Mouse (Mus musculus): ENCODE measurements around the gene Kif26b. TPM values are rescaled to one million over a fixed set of nuclear protein-coding genes. Genes with fewer than 3 reads are reported as not detected.

The Kif26b gene
- polyA plus RNA-seq, 1 experiment: 15.6 TPM

DNA sequence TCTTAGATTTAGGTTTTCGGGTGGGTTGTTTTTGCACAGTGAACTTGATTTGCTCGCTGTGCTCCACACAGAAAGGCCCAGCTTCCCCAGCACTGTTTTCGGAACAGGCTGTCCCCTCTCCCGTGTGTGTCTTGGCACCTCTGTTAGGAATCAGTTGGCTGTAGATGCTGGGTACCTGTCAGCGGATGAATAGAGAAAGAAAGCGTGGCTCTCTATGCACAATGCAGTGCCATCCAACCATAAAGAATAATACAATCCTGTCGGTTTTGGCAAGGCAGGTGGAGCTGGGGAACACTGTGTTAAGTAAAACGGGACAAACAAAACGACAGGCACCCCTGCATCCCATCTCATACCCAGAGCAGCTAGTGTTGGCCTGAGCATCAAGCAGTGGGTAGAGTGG lies 220.9 kb downstream of the Kif26b start:
- Histone ChIP-seq H3K27me3 (ENCODE audit: control insufficient read depth, insufficient read depth, low read length) (no peaks in the 10 kb centered on the region), H3K4me1 (ENCODE audit: control insufficient read depth, insufficient read depth, low read length) (peaks cover 40% of the 10 kb centered on the region), H3K27ac (ENCODE audit: insufficient read depth, low read length) (peak overlapping the region; percentile 79), H3K4me3 (replicated peaks; ENCODE audit: insufficient read depth, low read depth, low read length) (no peak overlapping the region)
- 18% methylated on average over 9 of the region's 9 CpGs for WGBS
- DNase-seq: peak; percentile 64 to 80
- TF ChIP-seq POLR2A (IDR thresholded peaks at IDR 0.05; ENCODE audit: borderline replicate concordance, insufficient read depth, low read length): no peak
- TF ChIP-seq CTCF (IDR thresholded peaks at IDR 0.05; ENCODE audit: borderline replicate concordance, insufficient read depth, low read depth, low read length): no peak

- Histone ChIP-seq H3K27ac (ENCODE audit: insufficient read depth, low read length) (no peak overlapping the region), H3K4me3 (replicated peaks; ENCODE audit: insufficient read depth, low read depth, low read length) (no peak overlapping the region), H3K4me1 (ENCODE audit: control insufficient read depth, insufficient read depth, low read length) (peaks cover 8% of the 10 kb centered on the region), H3K27me3 (ENCODE audit: control insufficient read depth, insufficient read depth, low read length) (no peaks in the 10 kb centered on the region)
- DNase-seq: no peak
- TF ChIP-seq POLR2A (IDR thresholded peaks at IDR 0.05; ENCODE audit: borderline replicate concordance, insufficient read depth, low read length) (no peak), CTCF (IDR thresholded peaks at IDR 0.05; ENCODE audit: borderline replicate concordance, insufficient read depth, low read depth, low read length) (no peak)
- 74% methylated on average over 3 of the region's 3 CpGs for WGBS
Observed at GRCm38 (mm10) chr1:178758441-178758840, 229.5 kb downstream of the Kif26b start.

- TF ChIP-seq CTCF (IDR thresholded peaks at IDR 0.05; ENCODE audit: borderline replicate concordance, insufficient read depth, low read depth, low read length): no peak
- no peak for TF ChIP-seq POLR2A (IDR thresholded peaks at IDR 0.05; ENCODE audit: borderline replicate concordance, insufficient read depth, low read length)
- Histone ChIP-seq H3K4me3 (replicated peaks; ENCODE audit: insufficient read depth, low read depth, low read length) (no peak overlapping the region), H3K4me1 (ENCODE audit: control insufficient read depth, insufficient read depth, low read length) (no peaks in the 10 kb centered on the region), H3K27ac (ENCODE audit: insufficient read depth, low read length) (no peak overlapping the region), H3K27me3 (ENCODE audit: control insufficient read depth, insufficient read depth, low read length) (no peaks in the 10 kb centered on the region)
- DNase-seq: no peak
- 86% methylated on average over 3 of the region's 3 CpGs for WGBS
Observed at GRCm38 (mm10) chr1:178762125-178762741, 233.3 kb downstream of the Kif26b start.

DNA sequence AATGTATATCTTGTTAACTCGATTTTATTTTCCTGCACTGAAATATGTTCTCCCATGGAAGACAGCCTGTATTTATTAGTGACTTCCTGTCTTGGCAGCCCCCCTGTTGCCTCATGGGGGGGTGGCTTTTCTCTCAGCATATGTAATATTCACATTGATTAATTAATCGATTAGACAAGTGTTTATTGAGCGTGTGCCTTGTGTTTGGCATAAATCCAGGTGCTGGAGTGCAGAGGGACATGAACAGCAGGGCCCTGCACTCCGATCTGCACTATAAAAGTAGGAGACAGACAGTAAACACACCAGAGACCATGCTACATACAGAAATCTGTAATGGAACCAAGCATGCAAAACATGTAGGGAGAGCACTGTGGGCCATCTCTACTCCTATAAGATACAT lies 236.0 kb downstream of the Kif26b start:
- no peak overlapping the region for H3K4me3 ChIP-seq (replicated peaks; ENCODE audit: insufficient read depth, low read depth, low read length)
- H3K27ac ChIP-seq (ENCODE audit: insufficient read depth, low read length): no peak overlapping the region
- DNase-seq: no peak
- H3K27me3 ChIP-seq (ENCODE audit: control insufficient read depth, insufficient read depth, low read length): no peaks in the 10 kb centered on the region
- TF ChIP-seq CTCF (IDR thresholded peaks at IDR 0.05; ENCODE audit: borderline replicate concordance, insufficient read depth, low read depth, low read length): no peak
- no peak for TF ChIP-seq POLR2A (IDR thresholded peaks at IDR 0.05; ENCODE audit: borderline replicate concordance, insufficient read depth, low read length)
- 47% methylated on average over 4 of the region's 4 CpGs for WGBS
- no peaks in the 10 kb centered on the region for H3K4me1 ChIP-seq (ENCODE audit: control insufficient read depth, insufficient read depth, low read length)

GRCm38 (mm10) chr1:178765650-178766049 lies 236.7 kb downstream of the Kif26b start:
- no peaks in the 10 kb centered on the region for H3K27me3 ChIP-seq (ENCODE audit: control insufficient read depth, insufficient read depth, low read length)
- H3K4me1 ChIP-seq (ENCODE audit: control insufficient read depth, insufficient read depth, low read length): peaks cover 4% of the 10 kb centered on the region; the same call in 1 of the 2 replicates
- no peak for DNase-seq
- TF ChIP-seq CTCF (IDR thresholded peaks at IDR 0.05; ENCODE audit: borderline replicate concordance, insufficient read depth, low read depth, low read length) (no peak), POLR2A (IDR thresholded peaks at IDR 0.05; ENCODE audit: borderline replicate concordance, insufficient read depth, low read length) (no peak)
- H3K4me3 ChIP-seq (replicated peaks; ENCODE audit: insufficient read depth, low read depth, low read length): no peak overlapping the region
- WGBS: 77% methylated on average over 2 of the region's 2 CpGs
- no peak overlapping the region for H3K27ac ChIP-seq (ENCODE audit: insufficient read depth, low read length)

DNA sequence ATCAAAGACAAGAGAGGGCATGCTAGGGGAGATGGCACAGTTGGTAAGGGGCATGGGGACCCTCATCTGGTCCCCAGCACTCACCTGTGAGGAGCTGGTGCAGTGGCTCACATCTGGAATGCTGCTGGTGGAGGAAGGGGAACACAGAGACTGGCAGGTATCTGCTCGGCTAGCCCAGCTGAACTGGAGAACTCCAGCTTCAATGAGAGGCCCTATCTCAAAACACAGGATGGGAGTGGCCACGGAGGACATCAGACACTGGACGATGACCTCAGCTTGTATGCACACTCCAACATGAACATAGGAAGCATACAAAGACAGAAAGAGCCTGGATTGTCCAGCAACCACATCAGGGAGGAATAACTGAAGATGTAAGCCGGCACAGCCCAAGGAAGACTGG lies 240.1 kb downstream of the Kif26b start:
- no peaks in the 10 kb centered on the region for H3K27me3 ChIP-seq (ENCODE audit: control insufficient read depth, insufficient read depth, low read length)
- H3K27ac ChIP-seq (ENCODE audit: insufficient read depth, low read length): no peak overlapping the region
- no peak for DNase-seq
- WGBS: 93% methylated on average over 4 of the region's 4 CpGs
- no peak overlapping the region for H3K4me3 ChIP-seq (replicated peaks; ENCODE audit: insufficient read depth, low read depth, low read length)
- TF ChIP-seq POLR2A (IDR thresholded peaks at IDR 0.05; ENCODE audit: borderline replicate concordance, insufficient read depth, low read length) (no peak), CTCF (IDR thresholded peaks at IDR 0.05; ENCODE audit: borderline replicate concordance, insufficient read depth, low read depth, low read length) (no peak)
- H3K4me1 ChIP-seq (ENCODE audit: control insufficient read depth, insufficient read depth, low read length): peaks cover 8% of the 10 kb centered on the region; the same call in 1 of the 2 replicates

- Histone ChIP-seq H3K27ac (ENCODE audit: insufficient read depth, low read length) (no peak overlapping the region), H3K4me1 (ENCODE audit: control insufficient read depth, insufficient read depth, low read length) (peaks cover 8% of the 10 kb centered on the region; the same call in 1 of the 2 replicates), H3K27me3 (ENCODE audit: control insufficient read depth, insufficient read depth, low read length) (no peaks in the 10 kb centered on the region), H3K4me3 (replicated peaks; ENCODE audit: insufficient read depth, low read depth, low read length) (no peak overlapping the region)
- WGBS: 61% methylated on average over 6 of the region's 6 CpGs
- TF ChIP-seq POLR2A (IDR thresholded peaks at IDR 0.05; ENCODE audit: borderline replicate concordance, insufficient read depth, low read length) (no peak), CTCF (IDR thresholded peaks at IDR 0.05; ENCODE audit: borderline replicate concordance, insufficient read depth, low read depth, low read length) (no peak)
- DNase-seq: no peak
Observed at GRCm38 (mm10) chr1:178769988-178770387, 241.1 kb downstream of the Kif26b start.

DNA sequence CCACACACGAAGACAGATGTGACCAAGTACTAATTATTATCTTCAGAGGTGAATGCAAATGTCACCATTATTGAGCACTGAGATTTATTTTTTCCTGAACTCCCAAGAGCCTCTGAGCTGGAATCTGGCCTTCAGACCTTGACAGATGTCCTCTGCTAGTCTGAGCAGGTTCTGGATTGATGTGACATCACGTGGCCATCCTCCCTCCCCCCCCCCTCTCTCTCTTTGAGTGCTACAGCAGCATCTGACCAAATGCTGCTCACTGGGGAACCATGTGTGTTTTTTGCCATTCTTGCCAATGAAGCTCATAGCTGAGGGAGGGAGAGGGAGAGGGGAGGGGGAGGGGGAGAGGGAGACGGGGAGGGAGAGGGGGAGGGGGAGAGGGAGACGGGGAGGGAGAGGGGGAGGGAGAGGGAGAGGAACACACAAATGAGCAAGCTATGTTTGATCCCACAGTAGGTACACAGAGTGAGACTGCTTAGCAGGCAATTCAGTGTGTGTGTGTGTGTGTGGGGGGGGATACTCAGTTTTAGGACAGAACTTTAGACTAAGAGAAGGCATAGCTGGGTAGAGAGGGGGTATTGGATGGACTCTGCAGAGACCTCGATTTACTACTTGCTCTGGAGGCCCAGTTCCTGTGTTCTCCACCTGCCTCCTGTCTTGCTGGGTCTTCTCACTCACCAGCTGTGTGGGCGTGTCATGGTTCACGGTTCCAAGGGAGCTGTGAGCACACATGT lies 241.9 kb downstream of the Kif26b start:
- no peak for DNase-seq
- Histone ChIP-seq H3K27me3 (ENCODE audit: control insufficient read depth, insufficient read depth, low read length) (no peaks in the 10 kb centered on the region), H3K27ac (ENCODE audit: insufficient read depth, low read length) (no peak overlapping the region), H3K4me3 (replicated peaks; ENCODE audit: insufficient read depth, low read depth, low read length) (no peak overlapping the region), H3K4me1 (ENCODE audit: control insufficient read depth, insufficient read depth, low read length) (peaks cover 8% of the 10 kb centered on the region; the same call in 1 of the 2 replicates)
- 33% methylated on average over 6 of the region's 7 CpGs for WGBS
- TF ChIP-seq POLR2A (IDR thresholded peaks at IDR 0.05; ENCODE audit: borderline replicate concordance, insufficient read depth, low read length) (no peak), CTCF (IDR thresholded peaks at IDR 0.05; ENCODE audit: borderline replicate concordance, insufficient read depth, low read depth, low read length) (no peak)

Measured in cerebellum, adult 2 months (tissue).